Mouse (Mus musculus): ENCODE data around the gene Apoa4.

Apoa4 gene

GRCm38 (mm10) chr9:46282631-46283436, 42.3 kb downstream of the Apoa4 start, which contains the start of gene Bud13:
Gene Bud13 (plus strand): TSS chr9:46283008.
- DNase-seq = peak; percentile 96
